In genomic region chr9:119580187-119580586, GRCm38 (mm10) we compare ENCODE assay signal across 11 mouse cellular contexts. TPM values are rescaled to one million over a fixed set of nuclear protein-coding genes. Genes with fewer than 3 reads are reported as not detected.
DNase-seq lines count a peak whose midpoint lies in the region; ATAC-seq lines count a peak whose summit lies in the region.
"Had no signal": no experiment of that assay in that cellular context is flagged by ENCODE, and none has a peak within 500 bp of the region (broad histone marks: within the 10 kb centered on the region; RNA-seq: fewer than 3 reads in every experiment).

No protein-coding gene starts in this region.

- ATAC-seq in forebrain, embryonic 15.5 days (replicated peaks) = 0 out of 2 replicates have a peak, but pooled peaks have one; percentile 18
- ATAC-seq in forebrain, embryonic 11.5 days (replicated peaks; ENCODE audit: low FRiP score) = no peak
- peak; percentile 12; the same call in 1 of the 2 replicates for ATAC-seq in midbrain, embryonic 11.5 days (ENCODE audit: low FRiP score)
- no peak for ATAC-seq in midbrain, embryonic 16.5 days
- ATAC-seq: intestine, postnatal 0 days had no signal

- H3K4me1 ChIP-seq in forebrain, embryonic 15.5 days = peaks cover 16% of the 10 kb centered on the region
- peaks cover 10% of the 10 kb centered on the region; the same call in 1 of the 2 replicates for H3K4me1 ChIP-seq in forebrain, embryonic 11.5 days (replicated peaks; ENCODE audit: control insufficient read depth, insufficient read depth, low read length)
- H3K4me1 ChIP-seq in midbrain, embryonic 11.5 days (ENCODE audit: control insufficient read depth, insufficient read depth, low read length) = peaks cover 8% of the 10 kb centered on the region
- H3K4me1 ChIP-seq in midbrain, embryonic 16.5 days (ENCODE audit: control insufficient read depth, insufficient read depth, low read length) = peaks cover 10% of the 10 kb centered on the region

- H3K9me3 ChIP-seq in forebrain, embryonic 15.5 days = no peaks in the 10 kb centered on the region
- no peaks in the 10 kb centered on the region for H3K9me3 ChIP-seq in forebrain, embryonic 11.5 days (ENCODE audit: control insufficient read depth, low read length)
- no peaks in the 10 kb centered on the region for H3K9me3 ChIP-seq in midbrain, embryonic 11.5 days (ENCODE audit: control insufficient read depth, low read length)
- H3K9me3 ChIP-seq in midbrain, embryonic 16.5 days (replicated peaks; ENCODE audit: control insufficient read depth, low read length, poor library complexity, severe bottlenecking) = no peaks in the 10 kb centered on the region
- H3K9me3 ChIP-seq: forebrain, embryonic 10.5 days; hindbrain, embryonic 10.5 days; hindbrain, embryonic 15.5 days had no signal

- H3K9ac ChIP-seq in forebrain, embryonic 15.5 days (replicated peaks) = no peak overlapping the region
- H3K9ac ChIP-seq in forebrain, embryonic 11.5 days (ENCODE audit: low read length) = no peak overlapping the region
- H3K9ac ChIP-seq in midbrain, embryonic 11.5 days (ENCODE audit: low read length) = no peak overlapping the region
- H3K9ac ChIP-seq in midbrain, embryonic 16.5 days (ENCODE audit: low read depth, low read length) = no peak overlapping the region
- H3K9ac ChIP-seq: hindbrain, embryonic 15.5 days had no signal

- no peaks in the 10 kb centered on the region for H3K36me3 ChIP-seq in forebrain, embryonic 15.5 days
- H3K36me3 ChIP-seq in forebrain, embryonic 11.5 days (ENCODE audit: control insufficient read depth, insufficient read depth, low read length) = no peaks in the 10 kb centered on the region
- H3K36me3 ChIP-seq in midbrain, embryonic 11.5 days (ENCODE audit: control insufficient read depth, insufficient read depth, low read length) = no peaks in the 10 kb centered on the region
- no peaks in the 10 kb centered on the region for H3K36me3 ChIP-seq in midbrain, embryonic 16.5 days (ENCODE audit: control insufficient read depth, insufficient read depth, low read length)
- H3K36me3 ChIP-seq: forebrain, embryonic 10.5 days; hindbrain, embryonic 10.5 days; hindbrain, embryonic 15.5 days had no signal

- DNase-seq in forebrain, embryonic 11.5 days (ENCODE audit: low spot score) = no peak
- DNase-seq in midbrain, embryonic 11.5 days (ENCODE audit: low spot score, missing footprints) = peak; percentile 82
- peak; percentile 11 for DNase-seq in naive thymus-derived CD4-positive, alpha-beta T cell, adult 2 months (ENCODE audit: low read depth)
- DNase-seq in kidney, postnatal 25 days = no peak

- WGBS in forebrain, embryonic 15.5 days = 87% methylated on average over 17 of the region's 17 CpGs
- 91% methylated on average over 17 of the region's 17 CpGs for WGBS in forebrain, embryonic 11.5 days
- 89% methylated on average over 17 of the region's 17 CpGs for WGBS in midbrain, embryonic 11.5 days
- 92% methylated on average over 17 of the region's 17 CpGs for WGBS in midbrain, embryonic 16.5 days

- H3K4me2 ChIP-seq in forebrain, embryonic 15.5 days (replicated peaks) = no peak overlapping the region
- H3K4me2 ChIP-seq in forebrain, embryonic 11.5 days (ENCODE audit: low read depth, low read length, severe bottlenecking) = no peak overlapping the region
- no peak overlapping the region for H3K4me2 ChIP-seq in midbrain, embryonic 11.5 days
- H3K4me2 ChIP-seq in midbrain, embryonic 16.5 days (ENCODE audit: low read length) = no peak overlapping the region
- H3K4me2 ChIP-seq: heart, embryonic 11.5 days; hindbrain, embryonic 15.5 days had no signal

- peaks cover 37% of the 10 kb centered on the region for H3K27me3 ChIP-seq in forebrain, embryonic 15.5 days
- peaks cover 38% of the 10 kb centered on the region for H3K27me3 ChIP-seq in forebrain, embryonic 11.5 days (ENCODE audit: control insufficient read depth, insufficient read depth, low read length)
- H3K27me3 ChIP-seq in midbrain, embryonic 11.5 days (ENCODE audit: control insufficient read depth, insufficient read depth, low read length) = peaks cover 68% of the 10 kb centered on the region
- H3K27me3 ChIP-seq in midbrain, embryonic 16.5 days (ENCODE audit: control insufficient read depth, insufficient read depth, low read depth, low read length) = peaks cover 61% of the 10 kb centered on the region

- H3K27ac ChIP-seq in forebrain, embryonic 15.5 days (replicated peaks) = no peak overlapping the region
- H3K27ac ChIP-seq in forebrain, embryonic 11.5 days (ENCODE audit: low read depth, low read length) = no peak overlapping the region
- H3K27ac ChIP-seq in midbrain, embryonic 11.5 days (ENCODE audit: low read depth, low read length) = no peak overlapping the region
- no peak overlapping the region for H3K27ac ChIP-seq in midbrain, embryonic 16.5 days (ENCODE audit: low read length)
- H3K27ac ChIP-seq: forebrain, embryonic 10.5 days; hindbrain, embryonic 10.5 days; hindbrain, embryonic 15.5 days had no signal

- no peak overlapping the region for H3K4me3 ChIP-seq in forebrain, embryonic 15.5 days
- H3K4me3 ChIP-seq in forebrain, embryonic 11.5 days (ENCODE audit: low read depth, low read length) = no peak overlapping the region
- no peak overlapping the region for H3K4me3 ChIP-seq in midbrain, embryonic 11.5 days (ENCODE audit: low read depth, low read length)
- H3K4me3 ChIP-seq in midbrain, embryonic 16.5 days (ENCODE audit: low read depth, low read length) = no peak overlapping the region
- H3K4me3 ChIP-seq: forebrain, embryonic 10.5 days; hindbrain, embryonic 10.5 days; hindbrain, embryonic 15.5 days had no signal

RNA-seq across cellular contexts. Expression of gene Scn5a, which starts 1.4 kb away (rescaled TPM):
- 0.79 TPM in 2 replicates for polyA plus RNA-seq in forebrain, embryonic 15.5 days (2015; fragmentation: Nextera tagmentation; extraction: Ambion mirVana)
- 3.0 and 3.2 TPM in 2 replicates for polyA plus RNA-seq in forebrain, embryonic 11.5 days (2014; fragmentation: Nextera tagmentation; extraction: Ambion mirVana)
- 0.16 TPM in 1 of 2 replicates, not detected in the other for polyA plus RNA-seq in midbrain, embryonic 11.5 days (2014; fragmentation: Nextera tagmentation; extraction: Ambion mirVana)
- polyA plus RNA-seq in midbrain, embryonic 16.5 days (2015; fragmentation: Nextera tagmentation; extraction: Ambion mirVana) = 0.29 and 0.40 TPM in 2 replicates

Comparison
In these comparisons a context has a peak if more than half of its experiments do, and no peak if none do; other contexts are left out.
1. ATAC-seq: peak in forebrain, embryonic 15.5 days (single experiment) and midbrain, embryonic 11.5 days (single experiment); none in forebrain, embryonic 11.5 days (single experiment) and midbrain, embryonic 16.5 days (single experiment).
2. DNase-seq: peak in midbrain, embryonic 11.5 days (single experiment) and naive thymus-derived CD4-positive, alpha-beta T cell, adult 2 months (single experiment); none in forebrain, embryonic 11.5 days (single experiment) and kidney, postnatal 25 days (0 of 2).